Mouse (Mus musculus): ENCODE data around the gene Gba. TPM values are rescaled to one million over a fixed set of nuclear protein-coding genes. Genes with fewer than 3 reads are reported as not detected.
A peak's percentile ranks its signal among the peaks of the same experiment; 100 is the strongest.

The Gba gene
- total and polyA plus RNA-seq, 3 experiments, result 63.6 to 65.3 (median 64.1) TPM

DNA sequence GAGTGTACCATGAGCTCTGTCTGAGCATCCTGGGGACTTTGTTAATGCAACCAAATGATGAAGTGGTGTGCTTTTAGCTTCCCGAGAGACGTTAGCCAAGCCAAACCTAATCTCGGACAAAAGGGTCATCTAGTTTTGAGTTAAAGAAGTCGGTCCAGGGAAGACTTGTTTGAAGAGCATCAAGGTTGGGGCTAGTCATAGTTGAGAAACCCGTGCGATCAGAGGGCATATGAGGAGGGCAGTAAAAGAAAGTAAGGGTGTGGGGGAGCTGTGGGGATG lies 24.7 kb upstream of the Gba start:
- Histone ChIP-seq H3K27ac (ENCODE audit: insufficient read depth, low read depth) (no peak overlapping the region), H3K4me1 (ENCODE audit: control insufficient read depth in 1 of 2, insufficient read depth in 2 of 2) (peaks cover 0 to 10% of the 10 kb centered on the region in 2 experiments; a peak in 2 of 4 replicates), H3K9ac (ENCODE audit: insufficient read depth, low read depth) (no peak overlapping the region), H3K27me3 (replicated peaks) (no peaks in the 10 kb centered on the region), H3K36me3 (replicated peaks in 1 of 2; ENCODE audit: control insufficient read depth in 1 of 2, insufficient read depth in 1 of 2, low read length in 1 of 2) (peaks cover 90 to 100% of the 10 kb centered on the region in 2 experiments), H3K4me2 (ENCODE audit: insufficient read depth, low read depth, poor library complexity, severe bottlenecking) (no peak overlapping the region), H3K4me3 (replicated peaks in 1 of 3; ENCODE audit: low read depth in 2 of 3, low read length in 2 of 3, poor library complexity in 1 of 3) (peak overlapping the region in 2 of 3 experiments; percentile 32 to 50), H3K9me3 (replicated peaks; ENCODE audit: low read length) (no peaks in the 10 kb centered on the region), H3K79me2 (replicated peaks; ENCODE audit: control insufficient read depth, extremely low read depth, insufficient read depth, poor library complexity, severe bottlenecking) (no peaks in the 10 kb centered on the region)
- in situ Hi-C loops (cut with MboI; ENCODE audit: low pct_ligation_motif_present, low pct_unique_long_range_greater_than_20kb, low sequenced_read_pairs), result no loop called here
- dilution Hi-C loops (cut with MboI; ENCODE audit: extremely low pct_ligation_motif_present, extremely low pct_unique_long_range_greater_than_20kb, low sequenced_read_pairs), result no loop called here
- TF ChIP-seq JUN (IDR thresholded peaks at IDR 0.05; ENCODE audit: insufficient read depth, low read depth, low read length), result no peak
- TF ChIP-seq MXI1 (IDR thresholded peaks at IDR 0.05; ENCODE audit: low read depth, low read length), result no peak
- no peak for TF ChIP-seq MAFK (IDR thresholded peaks at IDR 0.05; ENCODE audit: insufficient replicate concordance, low read length)
- DNase-seq (ENCODE audit: extremely low read depth), result peak; percentile 13

DNA sequence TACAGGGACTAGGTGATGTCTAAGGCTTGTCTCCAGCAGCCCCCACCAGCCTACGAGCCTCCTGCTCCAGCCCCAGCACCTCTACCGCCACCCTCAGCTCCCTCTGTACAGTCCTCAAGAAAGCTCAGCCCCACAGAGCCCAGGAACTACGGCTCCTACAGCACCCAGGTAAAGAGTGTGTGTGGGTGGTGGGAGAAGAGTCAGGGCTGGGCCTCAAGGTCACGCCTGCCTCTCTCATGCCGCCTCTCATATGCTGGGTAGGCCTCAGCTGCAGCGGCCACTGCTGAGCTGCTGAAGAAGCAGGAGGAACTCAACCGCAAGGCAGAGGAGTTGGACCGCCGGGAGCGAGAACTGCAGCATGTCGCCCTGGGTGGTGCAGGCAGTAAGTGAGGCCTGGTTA lies 23.7 kb upstream of the Gba start:
- H3K36me3 ChIP-seq (replicated peaks in 1 of 2; ENCODE audit: control insufficient read depth in 1 of 2, insufficient read depth in 1 of 2, low read length in 1 of 2), result peaks cover 84 to 100% of the 10 kb centered on the region in 2 experiments
- H3K4me2 ChIP-seq (ENCODE audit: insufficient read depth, low read depth, poor library complexity, severe bottlenecking), result no peak overlapping the region
- H3K4me1 ChIP-seq (ENCODE audit: control insufficient read depth in 1 of 2, insufficient read depth in 2 of 2), result peaks cover 0 to 10% of the 10 kb centered on the region in 2 experiments; a peak in 2 of 4 replicates

DNA sequence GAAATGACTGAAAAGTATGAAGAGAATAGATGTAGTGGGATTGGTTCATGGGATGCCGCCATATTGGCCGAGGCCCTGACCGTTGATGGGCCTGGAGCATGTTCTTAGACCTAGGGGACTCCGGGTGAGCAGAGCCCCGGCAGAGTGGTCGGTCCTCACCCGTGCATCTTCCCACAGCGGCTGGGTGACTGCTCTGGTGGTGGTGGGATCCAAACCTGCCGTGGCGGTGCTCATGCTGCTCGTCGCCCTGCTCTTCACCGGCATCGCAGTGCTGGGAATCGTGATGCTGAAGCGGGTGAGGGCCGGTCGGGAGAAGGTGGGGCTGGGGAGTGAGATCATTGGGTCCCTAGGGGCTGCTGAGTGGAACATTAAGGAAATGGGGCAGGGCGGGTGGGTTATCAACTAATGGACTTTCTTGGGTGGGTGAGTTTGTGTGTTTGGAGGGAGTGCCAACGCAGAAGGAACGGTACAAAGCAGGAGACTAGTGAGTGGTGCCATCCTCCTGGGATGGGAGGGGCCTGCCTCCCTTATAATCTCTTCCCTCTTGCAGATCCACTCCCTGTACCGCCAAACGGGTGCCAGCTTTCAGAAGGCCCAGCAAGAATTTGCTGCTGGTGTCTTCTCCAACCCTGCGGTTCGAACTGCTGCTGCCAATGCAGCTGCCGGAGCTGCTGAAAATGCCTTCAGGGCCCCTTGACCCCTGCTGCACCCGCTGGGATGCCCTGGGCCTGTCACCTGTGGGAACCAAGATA lies 20.8 kb upstream of the Gba start:
- Histone ChIP-seq H3K4me1 (ENCODE audit: control insufficient read depth in 1 of 2, insufficient read depth in 2 of 2) (peaks cover 0 to 10% of the 10 kb centered on the region in 2 experiments; a peak in 2 of 4 replicates), H3K27ac (ENCODE audit: insufficient read depth, low read depth) (no peak overlapping the region), H3K4me2 (ENCODE audit: insufficient read depth, low read depth, poor library complexity, severe bottlenecking) (no peak overlapping the region), H3K36me3 (replicated peaks in 1 of 2; ENCODE audit: control insufficient read depth in 1 of 2, insufficient read depth in 1 of 2, low read length in 1 of 2) (peaks cover 63 to 95% of the 10 kb centered on the region in 2 experiments), H3K9ac (ENCODE audit: insufficient read depth, low read depth) (no peak overlapping the region), H3K27me3 (replicated peaks) (no peaks in the 10 kb centered on the region), H3K79me2 (replicated peaks; ENCODE audit: control insufficient read depth, extremely low read depth, insufficient read depth, poor library complexity, severe bottlenecking) (no peaks in the 10 kb centered on the region), H3K9me3 (replicated peaks; ENCODE audit: low read length) (no peaks in the 10 kb centered on the region), H3K4me3 (replicated peaks in 1 of 3; ENCODE audit: low read depth in 2 of 3, low read length in 2 of 3, poor library complexity in 1 of 3) (no peak overlapping the region)
- no peak for DNase-seq (ENCODE audit: extremely low read depth)
- in situ Hi-C loops (cut with MboI; ENCODE audit: low pct_ligation_motif_present, low pct_unique_long_range_greater_than_20kb, low sequenced_read_pairs), result no loop called here
- TF ChIP-seq E2F4 (IDR thresholded peaks at IDR 0.05; ENCODE audit: insufficient replicate concordance, low read depth, low read length), result no peak
- TF ChIP-seq ZKSCAN1 (IDR thresholded peaks at IDR 0.05; ENCODE audit: borderline replicate concordance, low read depth, low read length), result no peak
- no peak for TF ChIP-seq BHLHE40 (IDR thresholded peaks at IDR 0.05; ENCODE audit: low read depth, low read length)
- no peak for TF ChIP-seq GABPA (IDR thresholded peaks at IDR 0.05; ENCODE audit: insufficient replicate concordance, low read depth, low read length)
- TF ChIP-seq PAX5 (IDR thresholded peaks at IDR 0.05; ENCODE audit: low read length), result no peak
- no peak for TF ChIP-seq SIN3A (IDR thresholded peaks at IDR 0.05; ENCODE audit: low read length)
- TF ChIP-seq RCOR1 (conservative IDR thresholded peaks at IDR 0.05; ENCODE audit: low read depth, low read length), result no peak
- no peak for TF ChIP-seq ZMIZ1 (IDR thresholded peaks at IDR 0.05; ENCODE audit: low read depth, low read length)
- no peak for TF ChIP-seq MAFK (IDR thresholded peaks at IDR 0.05; ENCODE audit: insufficient replicate concordance, low read length)
- no peak for TF ChIP-seq HCFC1 (IDR thresholded peaks at IDR 0.05; ENCODE audit: low read depth, low read length)
- TF ChIP-seq MAX (IDR thresholded peaks at IDR 0.05; ENCODE audit: low read length), result no peak
- TF ChIP-seq ZNF384 (IDR thresholded peaks at IDR 0.05; ENCODE audit: low read depth, low read length), result no peak
- TF ChIP-seq ZC3H11A (IDR thresholded peaks at IDR 0.05; ENCODE audit: low read depth, low read length), result no peak
- TF ChIP-seq JUND (conservative IDR thresholded peaks at IDR 0.05; ENCODE audit: low read depth, low read length), result no peak
- TF ChIP-seq SMC3 (IDR thresholded peaks at IDR 0.05; ENCODE audit: low read depth, low read length), result no peak
- TF ChIP-seq MEF2A (IDR thresholded peaks at IDR 0.05; ENCODE audit: borderline replicate concordance, low read depth, low read length), result no peak
- TF ChIP-seq CHD1 (IDR thresholded peaks at IDR 0.05; ENCODE audit: low read depth, low read length), result no peak
- TF ChIP-seq CTCF (conservative IDR thresholded peaks at IDR 0.05 in 1 of 2, IDR thresholded peaks at IDR 0.05 in 1 of 2; ENCODE audit: low read depth in 2 of 2, low read length in 2 of 2), result no peak
- no peak for TF ChIP-seq CHD2 (IDR thresholded peaks at IDR 0.05; ENCODE audit: low read length)
- no peak for TF ChIP-seq MXI1 (IDR thresholded peaks at IDR 0.05; ENCODE audit: low read depth, low read length)
- dilution Hi-C loops (cut with MboI; ENCODE audit: extremely low pct_ligation_motif_present, extremely low pct_unique_long_range_greater_than_20kb, low sequenced_read_pairs), result no loop called here

More for the DNA sequence above, 23.7 kb upstream of the Gba start:
- Histone ChIP-seq H3K4me3 (replicated peaks in 1 of 3; ENCODE audit: low read depth in 2 of 3, low read length in 2 of 3, poor library complexity in 1 of 3) (no peak overlapping the region), H3K9ac (ENCODE audit: insufficient read depth, low read depth) (no peak overlapping the region), H3K27ac (ENCODE audit: insufficient read depth, low read depth) (no peak overlapping the region), H3K79me2 (replicated peaks; ENCODE audit: control insufficient read depth, extremely low read depth, insufficient read depth, poor library complexity, severe bottlenecking) (no peaks in the 10 kb centered on the region), H3K9me3 (replicated peaks; ENCODE audit: low read length) (no peaks in the 10 kb centered on the region), H3K27me3 (replicated peaks) (no peaks in the 10 kb centered on the region)
- TF ChIP-seq POLR2AphosphoS2 (IDR thresholded peaks at IDR 0.05; ENCODE audit: low read depth, low read length), result 0 out of 2 replicates have a peak, but pooled peaks have one; percentile 31
- TF ChIP-seq ELF1 (IDR thresholded peaks at IDR 0.05; ENCODE audit: low read depth, low read length), result no peak
- in situ Hi-C loops (cut with MboI; ENCODE audit: low pct_ligation_motif_present, low pct_unique_long_range_greater_than_20kb, low sequenced_read_pairs), result no loop called here
- dilution Hi-C loops (cut with MboI; ENCODE audit: extremely low pct_ligation_motif_present, extremely low pct_unique_long_range_greater_than_20kb, low sequenced_read_pairs), result no loop called here
- DNase-seq (ENCODE audit: extremely low read depth), result no peak

Measured in CH12.LX (cell line).